Mouse (Mus musculus) limb, embryonic 14.5 days (tissue): ENCODE measurements at regions not wholly inside any gene's neighbourhood (a gene's known extent, or its start where the extent isn't known, plus 50 kb on each side); places are given as distances from the start of the nearest gene placed in this dataset.
A peak's percentile ranks its signal among the peaks of the same experiment; 100 is the strongest.

ENCODE experiments used
- ATAC-seq: fragments of 200-750 bp; cut with Nextera tagmentation; 2 replicates; pipeline ENCODE4 v1.8.0; 2017; ENCODE audit warnings: low read depth, moderate number of reproducible peaks, moderate TSS enrichment; ENCODE audit not compliant: low FRiP score
- DNase-seq: peaks from one replicate; pipeline ENCODE4 v3.0.0-alpha.2; 2015; ENCODE audit warnings: low spot score
- H3K27ac ChIP-seq: fragments of 300-500 bp; sonication (generic); replicated peaks from 2 replicates; pipeline ENCODE4 v1.5.1; 2014; ENCODE audit warnings: low read depth, mild to moderate bottlenecking, low read length, moderate library complexity, mixed read lengths
- H3K27me3 ChIP-seq: fragments of 300-500 bp; sonication (generic); 2 replicates; pipeline ENCODE4 v1.6.1; 2014; ENCODE audit warnings: low read length, mixed read lengths; ENCODE audit not compliant: control insufficient read depth, insufficient read depth
- H3K36me3 ChIP-seq: fragments of 300-500 bp; sonication (generic); 2 replicates; pipeline ENCODE4 v1.6.1; 2014; ENCODE audit warnings: mild to moderate bottlenecking, low read length, moderate library complexity, mixed read lengths; ENCODE audit not compliant: control insufficient read depth, insufficient read depth
- H3K4me1 ChIP-seq: fragments of 300-500 bp; sonication (generic); 2 replicates; pipeline ENCODE4 v1.6.1; 2014; ENCODE audit warnings: antibody characterized with exemption, low read length, mixed read lengths; ENCODE audit not compliant: control insufficient read depth, insufficient read depth
- H3K4me2 ChIP-seq: fragments of 300-500 bp; sonication (generic); replicated peaks from 2 replicates; pipeline ENCODE4 v1.6.1; 2014; ENCODE audit warnings: low read depth, mild to moderate bottlenecking, low read length, moderate library complexity; ENCODE audit not compliant: severe bottlenecking
- H3K4me3 ChIP-seq: fragments of 300-500 bp; sonication (generic); replicated peaks from 2 replicates; pipeline ENCODE4 v1.5.1; 2014; ENCODE audit warnings: low read length
- H3K9ac ChIP-seq: fragments of 300-500 bp; sonication (generic); 2 replicates; pipeline ENCODE4 v1.6.1; 2014; ENCODE audit warnings: mild to moderate bottlenecking, low read depth, low read length, moderate library complexity; ENCODE audit not compliant: severe bottlenecking
- H3K9me3 ChIP-seq: fragments of 300-500 bp; sonication (generic); 2 replicates; pipeline ENCODE4 v1.6.1; 2016; ENCODE audit warnings: low read length; ENCODE audit not compliant: control insufficient read depth
- POLR2A ChIP-seq: fragments of 200-500 bp; IDR thresholded peaks from 2 replicates; pipeline ENCODE4 v1.8.0; 2012; ENCODE audit warnings: inconsistent platforms, mild to moderate bottlenecking, moderate library complexity, borderline replicate concordance; ENCODE audit not compliant: insufficient read depth, insufficient read length; ENCODE audit errors: extremely low read depth
- WGBS: fragments of 180-500 bp; shearing (Covaris S2); extraction: QIAGEN DNeasy Blood & Tissue Kit; methylation state at CpG from one replicate; pipeline ENCODE4 v1.1.7; 2014; 5-methylcytosine and 5-hydroxymethylcytosine counted together

DNA sequence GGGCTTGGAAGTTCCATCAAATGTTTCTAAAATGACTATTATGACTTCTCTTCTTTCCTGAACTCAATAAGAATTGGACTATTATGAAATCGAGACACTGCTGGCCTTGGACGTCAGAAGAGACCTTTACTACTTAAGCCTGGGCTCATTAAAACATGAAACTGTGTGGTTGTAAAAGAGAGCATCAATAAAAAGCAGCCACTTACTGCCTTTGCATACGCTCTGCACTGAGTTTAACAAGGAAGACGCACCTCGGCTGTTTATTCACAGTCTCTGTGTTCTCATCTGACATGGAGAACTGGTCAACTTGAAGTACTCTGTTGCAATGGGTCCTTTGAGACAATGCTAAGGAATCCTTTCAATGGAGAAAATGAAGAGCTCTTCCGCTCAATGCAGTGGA is 399.8 kb upstream of the Dcn start:
- DNase-seq (no peak), ATAC-seq (0 out of 2 replicates have a peak, but pooled peaks have one; percentile 15)
- Histone ChIP-seq H3K27ac (no peak overlapping the region), H3K4me3 (no peak overlapping the region), H3K9me3 (no peaks in the 10 kb centered on the region), H3K4me1 (peaks cover 13% of the 10 kb centered on the region), H3K36me3 (no peaks in the 10 kb centered on the region), H3K9ac (no peak overlapping the region), H3K27me3 (no peaks in the 10 kb centered on the region), H3K4me2 (no peak overlapping the region)
- WGBS, result 36% methylated on average over 6 of the region's 6 CpGs
- TF ChIP-seq POLR2A, result no peak

DNA sequence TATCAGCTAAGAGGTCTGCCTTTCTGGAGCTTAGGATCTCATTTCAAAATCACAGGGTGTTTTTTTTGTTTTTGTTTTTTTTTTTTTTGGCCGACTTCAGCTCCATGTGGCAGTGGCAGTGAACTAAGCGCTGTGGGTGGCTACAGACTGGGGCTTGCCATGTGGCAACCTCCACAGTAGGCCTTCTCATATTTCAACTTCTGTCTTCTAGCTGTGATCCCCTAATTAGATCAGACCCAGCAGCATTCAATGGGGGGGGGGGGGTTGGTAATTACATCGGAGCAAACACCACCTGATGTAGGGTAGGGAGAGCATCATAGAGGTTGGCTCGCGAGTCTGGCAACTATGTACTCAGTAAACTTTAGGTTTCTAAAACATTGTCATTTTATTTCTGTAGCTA is 392.1 kb upstream of the Dcn start:
- H3K9me3 ChIP-seq, result no peaks in the 10 kb centered on the region
- H3K4me1 ChIP-seq, result no peaks in the 10 kb centered on the region
- WGBS, result 32% methylated on average over 5 of the region's 5 CpGs
- TF ChIP-seq POLR2A, result no peak
- H3K4me3 ChIP-seq, result no peak overlapping the region
- no peaks in the 10 kb centered on the region for H3K27me3 ChIP-seq
- H3K27ac ChIP-seq, result no peak overlapping the region
- no peak overlapping the region for H3K4me2 ChIP-seq
- ATAC-seq (no peak), DNase-seq (no peak)
- no peaks in the 10 kb centered on the region for H3K36me3 ChIP-seq
- H3K9ac ChIP-seq, result no peak overlapping the region

DNA sequence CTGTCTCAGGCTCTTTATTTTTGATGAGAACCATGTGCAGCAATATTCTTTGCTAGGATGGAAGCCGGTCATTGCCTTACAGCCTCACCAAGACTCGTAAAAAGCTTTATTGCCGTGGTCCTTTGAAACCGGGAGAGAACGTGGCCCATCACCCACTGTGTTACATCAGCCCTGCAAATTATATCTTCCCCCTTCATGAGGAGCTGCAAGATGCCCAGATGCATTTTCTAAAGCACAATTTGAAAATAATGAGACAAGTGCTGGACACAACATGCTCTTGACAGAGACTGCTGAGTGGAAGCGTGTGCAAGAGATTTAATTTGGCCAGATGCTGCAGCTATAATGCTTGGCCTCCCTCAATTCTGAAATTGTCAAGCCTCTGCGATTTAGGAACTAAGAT is 389.2 kb upstream of the Dcn start:
- H3K4me1 ChIP-seq, result no peaks in the 10 kb centered on the region
- H3K27me3 ChIP-seq, result no peaks in the 10 kb centered on the region
- H3K4me2 ChIP-seq, result no peak overlapping the region
- TF ChIP-seq POLR2A, result no peak
- no peak overlapping the region for H3K27ac ChIP-seq
- DNase-seq (peak; percentile 6), ATAC-seq (no peak)
- no peak overlapping the region for H3K9ac ChIP-seq
- no peak overlapping the region for H3K4me3 ChIP-seq
- 18% methylated on average over 7 of the region's 7 CpGs for WGBS
- H3K36me3 ChIP-seq, result no peaks in the 10 kb centered on the region
- no peaks in the 10 kb centered on the region for H3K9me3 ChIP-seq

DNA sequence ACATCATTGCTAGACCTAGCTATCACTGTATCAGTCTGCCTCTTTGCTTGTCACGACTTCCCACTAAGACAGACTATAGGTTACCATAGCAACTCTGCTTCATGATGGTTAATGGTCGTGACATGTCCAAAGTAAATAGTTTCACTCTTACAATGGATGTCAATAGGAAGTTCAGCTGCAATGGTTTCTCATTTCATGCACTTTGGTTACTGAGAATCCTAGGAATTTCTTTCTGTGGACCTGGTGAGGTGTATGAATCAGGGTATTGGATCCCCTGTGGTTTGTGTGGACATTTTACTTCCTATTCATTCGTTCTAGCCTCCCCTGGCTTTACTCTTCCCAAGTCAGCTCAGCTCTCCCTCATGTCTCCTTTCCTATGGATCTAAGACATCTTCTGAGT is 385.5 kb upstream of the Dcn start:
- Histone ChIP-seq H3K9ac (no peak overlapping the region), H3K36me3 (no peaks in the 10 kb centered on the region), H3K4me1 (no peaks in the 10 kb centered on the region), H3K27me3 (no peaks in the 10 kb centered on the region), H3K27ac (no peak overlapping the region), H3K9me3 (no peaks in the 10 kb centered on the region), H3K4me3 (no peak overlapping the region), H3K4me2 (no peak overlapping the region)
- ATAC-seq, result no peak
- WGBS, result 52% methylated on average over 3 of the region's 3 CpGs
- DNase-seq, result no peak
- TF ChIP-seq POLR2A, result no peak

DNA sequence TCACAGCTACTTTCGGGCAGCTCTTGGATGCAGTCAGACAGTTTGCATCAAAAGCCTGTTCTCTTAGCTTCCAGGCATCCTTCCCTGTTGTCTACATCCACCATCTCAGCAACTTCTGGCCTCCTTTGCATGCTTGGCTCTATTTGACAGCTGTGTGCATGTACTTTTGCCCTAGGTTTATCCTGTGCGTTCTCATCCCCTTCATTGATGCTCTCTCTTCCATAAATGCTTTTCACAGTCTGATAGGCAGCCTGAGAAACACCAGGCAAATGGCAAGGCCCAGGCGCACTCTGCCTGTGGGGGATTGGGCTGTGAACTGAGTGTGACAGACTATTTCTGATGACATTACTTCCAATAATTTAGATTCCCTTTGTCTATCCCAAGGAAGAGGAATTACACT is 364.9 kb upstream of the Dcn start:
- Histone ChIP-seq H3K4me1 (no peaks in the 10 kb centered on the region), H3K36me3 (no peaks in the 10 kb centered on the region), H3K4me3 (no peak overlapping the region), H3K9me3 (no peaks in the 10 kb centered on the region), H3K9ac (no peak overlapping the region), H3K4me2 (no peak overlapping the region), H3K27me3 (no peaks in the 10 kb centered on the region), H3K27ac (no peak overlapping the region)
- no peak for TF ChIP-seq POLR2A
- no peak for DNase-seq
- ATAC-seq, result no peak
- 85% methylated on average over 3 of the region's 3 CpGs for WGBS

DNA sequence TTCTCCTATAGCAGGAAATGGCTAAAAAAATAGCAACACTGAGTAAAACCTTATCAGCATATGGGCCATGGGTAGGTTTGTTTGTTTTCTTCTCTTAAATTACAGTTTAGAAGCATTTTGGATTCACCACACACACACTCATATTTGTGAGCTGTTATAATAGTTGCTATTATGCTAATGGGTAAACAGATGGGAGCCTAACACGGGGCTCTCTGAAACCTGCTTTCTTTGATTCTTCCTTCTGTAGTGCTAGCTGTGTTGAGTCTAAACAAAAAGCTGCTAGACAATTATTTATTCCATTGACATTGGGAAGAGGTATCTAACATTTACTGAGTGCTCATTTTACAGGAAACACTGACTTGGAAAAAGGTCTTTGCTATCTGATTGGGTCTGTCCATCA is 356.7 kb upstream of the Dcn start:
- WGBS, result 73% methylated on average over 1 of the region's 1 CpGs
- Histone ChIP-seq H3K9ac (no peak overlapping the region), H3K4me3 (no peak overlapping the region), H3K4me1 (no peaks in the 10 kb centered on the region), H3K4me2 (no peak overlapping the region), H3K36me3 (no peaks in the 10 kb centered on the region), H3K27me3 (no peaks in the 10 kb centered on the region), H3K9me3 (no peaks in the 10 kb centered on the region), H3K27ac (no peak overlapping the region)
- ATAC-seq (no peak), DNase-seq (no peak)
- TF ChIP-seq POLR2A, result no peak
